Mouse (Mus musculus): ENCODE measurements around the gene Chit1. TPM values are rescaled to one million over a fixed set of nuclear protein-coding genes. Genes with fewer than 3 reads are reported as not detected.

Gene Chit1
- polyA plus RNA-seq, 2 experiments, result 0.08 TPM; not detected in 1

DNA sequence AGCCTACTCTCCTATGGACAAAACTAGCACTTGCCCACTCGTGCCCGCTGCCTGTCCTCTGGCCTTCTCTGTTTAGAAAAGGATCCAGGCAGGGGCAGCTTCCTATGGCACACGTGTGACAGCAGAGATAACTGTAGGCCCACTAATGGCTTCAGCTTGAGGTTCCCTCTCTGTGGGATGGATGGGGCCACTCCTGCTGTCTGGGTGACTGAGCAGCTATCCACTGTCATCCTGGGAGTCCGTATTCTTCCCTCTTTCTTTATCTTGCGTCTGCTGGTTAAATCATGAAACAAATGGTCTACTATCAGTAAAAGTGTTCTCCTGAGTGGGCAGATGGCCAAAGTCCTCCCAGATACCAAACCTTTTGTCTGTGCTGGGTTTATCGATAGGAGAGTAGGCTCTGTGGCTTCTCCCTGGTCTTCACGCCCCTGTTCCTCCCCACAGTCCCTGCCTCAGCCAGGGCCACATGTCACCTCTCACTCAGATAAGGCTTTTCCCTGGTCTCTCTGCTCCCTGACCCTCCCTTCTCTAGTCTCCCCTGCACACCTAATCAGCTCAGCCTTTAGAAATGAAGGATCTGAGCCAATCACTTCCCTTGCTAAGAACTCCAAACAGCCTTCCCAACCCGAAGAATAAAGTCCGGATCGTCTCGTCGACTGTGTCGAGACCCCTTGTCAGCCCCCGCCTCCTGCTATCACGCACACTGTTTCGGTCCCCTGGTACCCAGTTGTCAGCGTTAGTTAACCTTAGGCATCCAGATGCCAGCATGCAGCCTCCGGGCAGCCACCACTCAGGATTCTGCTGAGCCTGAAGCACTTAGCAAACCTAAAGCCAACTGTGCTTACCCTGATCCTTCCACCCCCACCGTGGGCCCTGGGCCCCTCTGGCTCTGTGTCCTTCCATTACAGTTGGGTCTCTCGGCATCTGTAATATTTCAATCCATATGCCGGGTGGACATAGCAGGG is 41.9 kb downstream of the Chit1 start:
- peak; percentile 77 for ATAC-seq (ENCODE audit: insufficient read depth)
- Histone ChIP-seq H3K4me1 (replicated peaks; ENCODE audit: control insufficient read depth in 2 of 2, insufficient read depth in 2 of 2, low read length in 1 of 2) (peaks cover 0 to 16% of the 10 kb centered on the region in 2 experiments; a peak in 2 of 4 replicates), H3K27ac (no peak overlapping the region), H3K27me3 (ENCODE audit: control insufficient read depth, insufficient read depth, low read length) (no peaks in the 10 kb centered on the region), H3K9ac (replicated peaks) (no peak overlapping the region), H3K36me3 (replicated peaks; ENCODE audit: control insufficient read depth, insufficient read depth, low read depth) (no peaks in the 10 kb centered on the region), H3K4me2 (ENCODE audit: low read depth) (no peak overlapping the region), H3K4me3 (ENCODE audit: insufficient read depth in 1 of 2, low read depth in 2 of 2, low read length in 2 of 2) (no peak overlapping the region), H3K9me3 (ENCODE audit: control insufficient read depth, low read length) (no peaks in the 10 kb centered on the region)
- TF ChIP-seq CTCF (IDR thresholded peaks at IDR 0.05; ENCODE audit: low read depth) (no peak), EP300 (IDR thresholded peaks at IDR 0.05; ENCODE audit: low read depth) (peak; percentile 60)
- 39% methylated on average over 21 of the region's 21 CpGs for WGBS (ENCODE audit: insufficient replicate concordance)
- DNase-seq (ENCODE audit: low read depth in 3 of 3, low spot score in 3 of 3), result peak; percentile 11 to 29 (median 17)

DNA sequence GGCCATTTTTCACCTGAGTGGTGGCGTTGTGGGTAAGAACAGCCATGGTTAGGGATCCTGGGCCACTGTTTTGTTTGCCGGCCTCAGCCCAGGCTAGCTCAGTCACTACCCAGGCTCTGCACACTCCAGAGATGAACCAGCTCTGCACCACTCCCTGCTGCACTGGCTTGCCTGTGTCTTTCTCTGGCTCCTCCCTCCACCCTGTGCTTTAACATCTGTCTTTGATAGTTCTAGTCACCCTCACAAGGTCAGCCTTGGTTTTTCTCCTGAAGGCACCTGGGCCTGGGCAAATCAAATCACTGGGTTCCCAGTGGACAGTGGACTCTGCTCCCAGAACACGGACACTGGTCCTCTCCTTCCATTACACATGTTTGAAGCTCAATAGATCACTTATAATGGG is 43.1 kb downstream of the Chit1 start:
- no peaks in the 10 kb centered on the region for H3K27me3 ChIP-seq (ENCODE audit: control insufficient read depth, insufficient read depth, low read length)
- 62% methylated on average over 3 of the region's 3 CpGs for WGBS (ENCODE audit: insufficient replicate concordance)
- no peak for TF ChIP-seq CTCF (IDR thresholded peaks at IDR 0.05; ENCODE audit: low read depth)
- TF ChIP-seq EP300 (IDR thresholded peaks at IDR 0.05; ENCODE audit: low read depth), result no peak

DNA sequence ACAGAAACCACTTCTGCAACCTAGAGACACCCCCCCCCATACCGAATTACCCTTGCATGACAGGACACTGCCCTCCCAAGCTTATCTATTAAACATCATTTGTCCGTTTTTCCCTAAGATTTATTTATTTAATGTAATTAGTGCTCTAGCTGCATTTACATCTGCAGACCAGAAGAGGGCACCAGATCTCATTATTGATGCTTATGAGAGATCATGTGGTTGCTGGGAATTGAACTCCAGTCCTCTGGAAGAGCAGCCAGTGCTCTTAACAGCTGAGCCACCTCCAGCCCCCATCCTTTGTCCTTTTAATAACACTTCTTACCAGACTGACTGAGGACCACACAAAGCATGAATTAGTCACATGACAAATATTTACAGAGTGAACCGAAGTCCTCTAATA is 43.6 kb downstream of the Chit1 start:
- WGBS (ENCODE audit: insufficient replicate concordance), result 40% methylated on average over 3 of the region's 3 CpGs
- no peak for DNase-seq (ENCODE audit: low read depth in 3 of 3, low spot score in 3 of 3)
- H3K9ac ChIP-seq (replicated peaks), result no peak overlapping the region
- no peaks in the 10 kb centered on the region for H3K27me3 ChIP-seq (ENCODE audit: control insufficient read depth, insufficient read depth, low read length)
- H3K4me1 ChIP-seq (replicated peaks; ENCODE audit: control insufficient read depth in 2 of 2, insufficient read depth in 2 of 2, low read length in 1 of 2), result peaks cover 0 to 16% of the 10 kb centered on the region in 2 experiments; a peak in 2 of 4 replicates
- no peak for ATAC-seq (ENCODE audit: insufficient read depth)
- no peaks in the 10 kb centered on the region for H3K36me3 ChIP-seq (replicated peaks; ENCODE audit: control insufficient read depth, insufficient read depth, low read depth)
- no peak overlapping the region for H3K4me2 ChIP-seq (ENCODE audit: low read depth)
- H3K27ac ChIP-seq, result no peak overlapping the region
- TF ChIP-seq CTCF (IDR thresholded peaks at IDR 0.05; ENCODE audit: low read depth) (peak; percentile 55; the same call in 1 of the 2 replicates), EP300 (IDR thresholded peaks at IDR 0.05; ENCODE audit: low read depth) (no peak)
- H3K9me3 ChIP-seq (ENCODE audit: control insufficient read depth, low read length), result no peaks in the 10 kb centered on the region
- no peak overlapping the region for H3K4me3 ChIP-seq (ENCODE audit: insufficient read depth in 1 of 2, low read depth in 2 of 2, low read length in 2 of 2)

More for the DNA sequence above, 43.1 kb downstream of the Chit1 start:
- no peak overlapping the region for H3K27ac ChIP-seq
- no peaks in the 10 kb centered on the region for H3K36me3 ChIP-seq (replicated peaks; ENCODE audit: control insufficient read depth, insufficient read depth, low read depth)
- no peak overlapping the region for H3K9ac ChIP-seq (replicated peaks)
- ATAC-seq (ENCODE audit: insufficient read depth) (no peak), DNase-seq (ENCODE audit: low read depth in 3 of 3, low spot score in 3 of 3) (no peak)
- H3K4me3 ChIP-seq (ENCODE audit: insufficient read depth in 1 of 2, low read depth in 2 of 2, low read length in 2 of 2), result no peak overlapping the region
- no peaks in the 10 kb centered on the region for H3K9me3 ChIP-seq (ENCODE audit: control insufficient read depth, low read length)
- H3K4me1 ChIP-seq (replicated peaks; ENCODE audit: control insufficient read depth in 2 of 2, insufficient read depth in 2 of 2, low read length in 1 of 2), result peaks cover 0 to 16% of the 10 kb centered on the region in 2 experiments; a peak in 2 of 4 replicates
- no peak overlapping the region for H3K4me2 ChIP-seq (ENCODE audit: low read depth)

GRCm38 (mm10) chr1:134160404-134160803 is 49.4 kb downstream of the Chit1 start:
- Histone ChIP-seq H3K4me3 (ENCODE audit: insufficient read depth in 1 of 2, low read depth in 2 of 2, low read length in 2 of 2) (no peak overlapping the region), H3K36me3 (replicated peaks; ENCODE audit: control insufficient read depth, insufficient read depth, low read depth) (no peaks in the 10 kb centered on the region), H3K4me2 (ENCODE audit: low read depth) (no peak overlapping the region), H3K27ac (no peak overlapping the region), H3K9me3 (ENCODE audit: control insufficient read depth, low read length) (no peaks in the 10 kb centered on the region), H3K4me1 (replicated peaks; ENCODE audit: control insufficient read depth in 2 of 2, insufficient read depth in 2 of 2, low read length in 1 of 2) (peaks cover 0 to 2% of the 10 kb centered on the region in 2 experiments; a peak in 1 of 4 replicates), H3K9ac (replicated peaks) (no peak overlapping the region), H3K27me3 (ENCODE audit: control insufficient read depth, insufficient read depth, low read length) (no peaks in the 10 kb centered on the region)
- ATAC-seq (ENCODE audit: insufficient read depth) (no peak), DNase-seq (ENCODE audit: low read depth in 3 of 3, low spot score in 3 of 3) (no peak)
- 81% methylated on average over 3 of the region's 3 CpGs for WGBS (ENCODE audit: insufficient replicate concordance)
- TF ChIP-seq CTCF (IDR thresholded peaks at IDR 0.05; ENCODE audit: low read depth) (no peak), EP300 (IDR thresholded peaks at IDR 0.05; ENCODE audit: low read depth) (no peak)

DNA sequence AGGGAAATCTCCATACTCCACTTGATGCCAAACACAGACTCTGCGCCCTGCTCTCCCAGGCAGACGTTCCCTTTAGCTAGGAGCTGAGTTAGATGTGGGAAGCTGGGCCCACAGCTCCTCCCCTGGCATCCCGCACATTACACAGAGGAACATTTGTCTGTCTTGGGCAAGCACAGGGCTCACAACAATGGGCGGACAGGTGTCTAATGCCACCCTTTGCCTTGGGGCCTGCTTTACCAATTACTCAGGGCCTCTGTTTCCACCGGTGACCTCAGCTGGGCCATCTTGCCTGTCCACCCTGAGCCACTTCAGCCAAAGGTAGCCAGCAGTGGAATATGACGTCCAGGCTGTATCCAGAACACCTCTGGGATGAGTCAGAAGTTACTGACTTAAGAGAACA is 50.4 kb downstream of the Chit1 start:
- ATAC-seq (ENCODE audit: insufficient read depth), result no peak
- no peak for TF ChIP-seq CTCF (IDR thresholded peaks at IDR 0.05; ENCODE audit: low read depth)
- no peak for TF ChIP-seq EP300 (IDR thresholded peaks at IDR 0.05; ENCODE audit: low read depth)
- H3K9ac ChIP-seq (replicated peaks), result no peak overlapping the region
- no peak overlapping the region for H3K4me2 ChIP-seq (ENCODE audit: low read depth)
- peaks cover 0 to 2% of the 10 kb centered on the region in 2 experiments; a peak in 1 of 4 replicates for H3K4me1 ChIP-seq (replicated peaks; ENCODE audit: control insufficient read depth in 2 of 2, insufficient read depth in 2 of 2, low read length in 1 of 2)
- no peak overlapping the region for H3K27ac ChIP-seq
- H3K27me3 ChIP-seq (ENCODE audit: control insufficient read depth, insufficient read depth, low read length), result no peaks in the 10 kb centered on the region
- no peaks in the 10 kb centered on the region for H3K36me3 ChIP-seq (replicated peaks; ENCODE audit: control insufficient read depth, insufficient read depth, low read depth)
- whole genome bisulfite sequencing (ENCODE audit: insufficient replicate concordance), result 62% methylated on average over 6 of the region's 6 CpGs
- H3K9me3 ChIP-seq (ENCODE audit: control insufficient read depth, low read length), result no peaks in the 10 kb centered on the region
- H3K4me3 ChIP-seq (ENCODE audit: insufficient read depth in 1 of 2, low read depth in 2 of 2, low read length in 2 of 2), result no peak overlapping the region
- DNase-seq (ENCODE audit: low read depth in 3 of 3, low spot score in 3 of 3), result no peak

Data from liver, embryonic 14.5 days (tissue).